Mouse (Mus musculus): Measurements from ENCODE around the gene Eif2b5.

GRCm38 (mm10) chr16:20497980-20498676 is 489 bp upstream of the Eif2b5 start:
- TF ChIP-seq CTCF (IDR thresholded peaks at IDR 0.05) = no peak
- 0 out of 2 replicates have a peak, but pooled peaks have one; percentile 23 for TF ChIP-seq EP300 (IDR thresholded peaks at IDR 0.05)

Data from lung, postnatal 0 days (tissue).